Mouse (Mus musculus): ENCODE measurements around the gene Kdm1b. TPM values are rescaled to one million over a fixed set of nuclear protein-coding genes. Genes with fewer than 3 reads are reported as not detected.

Gene Kdm1b
- total RNA-seq (2021) = 1 to 10 TPM; 7.0 to 8.3 TPM
- long read RNA-seq, experiment 1, full-length matches to known transcripts = 9 of 17 reads
- long read RNA-seq, experiment 1, partial matches to known transcripts = 1 of 17 reads
- long read RNA-seq, experiment 1, other reads (novel, unspliced or antisense) = 7 of 17 reads
- long read RNA-seq, experiment 2, full-length matches to known transcripts = 5 of 13 reads
- long read RNA-seq, experiment 2, partial matches to known transcripts = 1 of 13 reads
- long read RNA-seq, experiment 2, other reads (novel, unspliced or antisense) = 7 of 13 reads

- DNase-seq = peak; percentile 98
- TF ChIP-seq CTCF (IDR thresholded peaks at IDR 0.05) = no peak
- intact Hi-C loops (cut with DNase I) = no loop called here
- Histone ChIP-seq H3K4me3 (peak within 1 kb of the TSS; percentile 98), H3K27ac (peak within 1 kb of the TSS; percentile 91)
These were observed at the start of gene Kdm1b for GRCm38 (mm10) chr13:47043030-47043680. Gene Kdm1b, plus strand, starts transcription at chr13:47043499.

GRCm38 (mm10) chr13:46997355-46997754 is 45.9 kb upstream of the Kdm1b start:
- no peak overlapping the region for H3K4me3 ChIP-seq

GRCm38 (mm10) chr13:46999498-46999897 is 43.8 kb upstream of the Kdm1b start:
- intact Hi-C loops (cut with DNase I) = no loop called here
- no peak for TF ChIP-seq CTCF (IDR thresholded peaks at IDR 0.05)
- Histone ChIP-seq H3K27ac (no peak overlapping the region), H3K4me3 (no peak overlapping the region)
- DNase-seq = no peak

More at GRCm38 (mm10) chr13:46997355-46997754, 45.9 kb upstream of the Kdm1b start:
- intact Hi-C loops (cut with DNase I) = no loop called here
- no peak for TF ChIP-seq CTCF (IDR thresholded peaks at IDR 0.05)
- no peak overlapping the region for H3K27ac ChIP-seq
- DNase-seq = no peak

- Histone ChIP-seq H3K27ac (no peak overlapping the region), H3K4me3 (no peak overlapping the region)
- intact Hi-C loops (cut with DNase I) = no loop called here
- TF ChIP-seq CTCF (IDR thresholded peaks at IDR 0.05) = peak; percentile 2; the same call in 1 of the 2 replicates
- DNase-seq = no peak
These were observed 41.7 kb upstream of the Kdm1b start for GRCm38 (mm10) chr13:47001590-47001989.

GRCm38 (mm10) chr13:47013740-47014139 is 29.6 kb upstream of the Kdm1b start:
- no peak for DNase-seq
- peak overlapping the region; percentile 91 for H3K27ac ChIP-seq
- no peak for TF ChIP-seq CTCF (IDR thresholded peaks at IDR 0.05)
- peak overlapping the region; percentile 89 for H3K4me3 ChIP-seq
- intact Hi-C loops (cut with DNase I) = loop anchor here (2.0 kb wide), 2 partner anchors 83 to 175 kb away; no protein-coding TSS in a partner anchor

- TF ChIP-seq CTCF (IDR thresholded peaks at IDR 0.05) = no peak; the same call in 1 of the 2 replicates
- peak; percentile 86 for DNase-seq
- intact Hi-C loops (cut with DNase I) = loop anchor here (2.0 kb wide), 2 partner anchors 84 to 176 kb away; no protein-coding TSS in a partner anchor
- H3K27ac ChIP-seq = peak within 1 kb of the TSS; percentile 91
- peak within 1 kb of the TSS; percentile 89 for H3K4me3 ChIP-seq
These were observed 28.7 kb upstream of the Kdm1b start, which contains the start of gene Nhlrc1 for GRCm38 (mm10) chr13:47014334-47015194. Gene Nhlrc1, minus strand, starts transcription at chr13:47014850.

- H3K4me3 ChIP-seq = peak overlapping the region; percentile 89
- peak overlapping the region; percentile 91 for H3K27ac ChIP-seq
- no peak for TF ChIP-seq CTCF (IDR thresholded peaks at IDR 0.05)
- no peak for DNase-seq
- intact Hi-C loops (cut with DNase I) = loop anchor here (2.0 kb wide), 2 partner anchors 84 to 176 kb away; no protein-coding TSS in a partner anchor
These were observed 28.2 kb upstream of the Kdm1b start for GRCm38 (mm10) chr13:47015195-47015501.

- no peak overlapping the region for H3K4me3 ChIP-seq
- H3K27ac ChIP-seq = no peak overlapping the region
- TF ChIP-seq CTCF (IDR thresholded peaks at IDR 0.05) = peak; percentile 88
- intact Hi-C loops (cut with DNase I) = no loop called here
- peak; percentile 53 for DNase-seq
These were observed 26.0 kb upstream of the Kdm1b start for GRCm38 (mm10) chr13:47017259-47017658.

- intact Hi-C loops (cut with DNase I) = no loop called here
- DNase-seq = no peak
- Histone ChIP-seq H3K4me3 (no peak overlapping the region), H3K27ac (no peak overlapping the region)
- no peak for TF ChIP-seq CTCF (IDR thresholded peaks at IDR 0.05)
These were observed 23.5 kb upstream of the Kdm1b start for GRCm38 (mm10) chr13:47019774-47020173.

- Histone ChIP-seq H3K27ac (no peak overlapping the region), H3K4me3 (no peak overlapping the region)
- no peak for TF ChIP-seq CTCF (IDR thresholded peaks at IDR 0.05)
- DNase-seq = no peak
- intact Hi-C loops (cut with DNase I) = no loop called here
These were observed 22.5 kb upstream of the Kdm1b start for GRCm38 (mm10) chr13:47020798-47021197.

- no peak for TF ChIP-seq CTCF (IDR thresholded peaks at IDR 0.05)
- intact Hi-C loops (cut with DNase I) = no loop called here
- H3K4me3 ChIP-seq = no peak overlapping the region
These were observed 12.8 kb upstream of the Kdm1b start for GRCm38 (mm10) chr13:47030376-47031107.

GRCm38 (mm10) chr13:47033602-47034001 is 9.7 kb upstream of the Kdm1b start:
- no peak for TF ChIP-seq CTCF (IDR thresholded peaks at IDR 0.05)

More at GRCm38 (mm10) chr13:47030376-47031107, 12.8 kb upstream of the Kdm1b start:
- H3K27ac ChIP-seq = no peak overlapping the region
- DNase-seq = no peak

More at GRCm38 (mm10) chr13:47033602-47034001, 9.7 kb upstream of the Kdm1b start:
- Histone ChIP-seq H3K27ac (no peak overlapping the region), H3K4me3 (no peak overlapping the region)
- DNase-seq = no peak
- intact Hi-C loops (cut with DNase I) = no loop called here
